Mouse (Mus musculus) heart, postnatal 36 days (tissue): ENCODE data around the gene Ncor2. TPM values are rescaled to one million over a fixed set of nuclear protein-coding genes. Genes with fewer than 3 reads are reported as not detected.

Source experiments
- DNase-seq, 2 experiments: peaks; one replicate each; pipeline ENCODE4 v3.0.0; 2021 to 2022
- intact Hi-C: fragments of 180-260 bp; cut with DNase I; formaldehyde crosslinking; loops from one replicate; pipeline ENCODE4 v1.15.1; 2025
- total RNA-seq, 2 experiments: library from RNA; stranded (reverse); gene quantifications; 2 replicates each; pipeline ENCODE4 v1.2.3; 2021

Ncor2 gene
- total RNA-seq, 2 experiments from 2014 or later: 70.5 to 74.8 TPM

DNA sequence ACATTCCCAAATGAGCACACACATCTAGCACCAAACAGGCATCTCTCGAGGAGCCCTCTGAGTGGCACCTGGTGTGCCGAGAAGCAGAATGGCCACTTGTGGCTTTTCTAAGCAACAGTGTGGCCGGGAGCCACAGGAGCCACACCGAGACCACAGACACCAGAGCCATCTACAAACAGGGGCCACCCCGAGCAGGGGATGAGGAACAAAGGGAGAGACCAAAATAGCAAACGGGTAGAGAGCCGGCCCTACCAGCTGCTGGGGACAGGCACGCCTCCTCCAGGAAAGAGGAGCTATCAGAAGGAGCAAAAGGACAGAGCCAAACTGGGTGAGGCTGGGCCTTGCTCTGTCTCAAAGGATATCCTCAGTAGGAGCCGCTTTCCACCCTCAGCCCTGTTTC lies 102.8 kb downstream of the Ncor2 start:
- DNase-seq: no peak
- intact Hi-C loops: no loop called here

DNA sequence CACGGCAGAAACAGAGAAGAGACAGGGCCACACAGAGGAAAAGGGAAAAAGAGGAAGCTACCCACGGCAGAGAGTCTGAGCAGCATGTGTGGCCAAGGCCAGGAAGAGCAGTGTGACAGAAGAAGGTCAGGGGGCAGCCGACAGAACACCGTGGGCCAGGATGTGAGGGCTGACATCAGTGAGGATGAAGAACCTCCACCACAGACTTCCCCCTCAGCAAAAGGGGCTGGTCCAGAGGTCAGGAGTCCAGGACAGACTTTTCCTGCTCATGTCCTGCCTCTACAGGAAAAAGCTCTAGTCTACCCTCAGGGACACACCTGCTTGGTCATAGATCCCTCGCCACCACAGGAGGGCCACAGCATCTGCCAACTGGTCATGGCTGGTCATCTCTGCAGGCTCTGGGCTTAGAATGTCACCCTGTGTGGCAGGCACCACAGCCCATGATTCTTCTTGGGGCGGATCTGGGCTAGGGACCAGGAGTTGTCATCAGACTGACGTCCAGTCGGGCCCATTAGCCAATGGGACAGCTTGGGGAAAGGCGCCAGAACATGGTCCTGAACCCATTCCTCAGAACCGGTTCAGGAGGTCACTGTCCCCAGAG lies 104.3 kb downstream of the Ncor2 start:
- peak in 1 of 2 experiments; percentile 51 for DNase-seq
- intact Hi-C loops: no loop called here

- intact Hi-C loops: loop anchor here (2.0 kb wide), 1 partner anchor 17 kb away; no protein-coding TSS in a partner anchor
- DNase-seq: no peak
Measured at GRCm38 (mm10) chr5:125073896-125074295, 105.1 kb downstream of the Ncor2 start.

GRCm38 (mm10) chr5:125073335-125073734 lies 105.7 kb downstream of the Ncor2 start:
- intact Hi-C loops: loop anchor here (2.0 kb wide), 1 partner anchor 17 kb away; no protein-coding TSS in a partner anchor
- no peak for DNase-seq

GRCm38 (mm10) chr5:125072425-125072824 lies 106.6 kb downstream of the Ncor2 start:
- intact Hi-C loops: loop anchor here (2.0 kb wide), 1 partner anchor 16 kb away; no protein-coding TSS in a partner anchor
- no peak for DNase-seq

DNA sequence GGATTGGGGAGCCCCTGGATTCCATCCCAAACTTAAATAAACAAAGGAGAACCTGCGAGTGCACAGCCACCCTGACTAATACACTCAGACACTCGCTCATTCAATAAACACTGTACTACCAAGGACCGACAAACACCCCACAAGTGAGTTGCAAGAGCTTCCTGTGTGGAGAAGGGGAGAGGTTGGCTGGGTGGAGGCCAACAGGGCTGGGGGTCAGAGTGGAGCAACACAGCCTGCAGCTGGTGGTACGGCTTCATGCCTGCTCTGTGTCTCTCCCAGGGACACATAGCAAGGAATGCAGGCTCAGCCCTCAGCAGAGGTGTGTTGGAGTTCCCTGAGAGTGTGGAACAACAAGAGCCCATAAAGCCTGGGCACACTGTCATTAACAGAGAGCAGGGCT lies 107.1 kb downstream of the Ncor2 start:
- no peak for DNase-seq
- intact Hi-C loops: loop anchor here (2.0 kb wide), 1 partner anchor 15 kb away; no protein-coding TSS in a partner anchor

DNA sequence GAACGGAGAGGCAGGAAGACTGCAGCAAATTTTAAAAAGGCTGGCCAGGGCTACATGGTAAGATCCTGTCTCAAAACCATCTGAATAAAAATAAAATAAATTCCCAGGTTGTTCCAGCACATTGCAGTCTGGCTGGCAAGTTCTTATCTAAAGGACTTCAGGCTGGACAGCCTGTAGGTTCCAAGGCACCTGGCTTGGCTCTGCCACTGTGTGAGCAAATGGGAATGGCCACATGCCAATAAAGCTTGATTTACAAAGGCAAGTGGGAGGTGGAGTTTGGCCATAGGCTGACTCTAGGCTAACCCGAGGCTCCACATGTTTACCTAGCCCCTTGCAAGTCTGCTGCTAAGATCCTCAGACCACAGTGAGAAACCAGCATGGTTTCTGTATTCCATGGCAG lies 108.6 kb downstream of the Ncor2 start:
- DNase-seq: peak in 1 of 2 experiments; percentile 47
- intact Hi-C loops: no loop called here

GRCm38 (mm10) chr5:125069916-125070315 lies 109.1 kb downstream of the Ncor2 start:
- DNase-seq: no peak
- intact Hi-C loops: no loop called here

- no peak for DNase-seq
- intact Hi-C loops: no loop called here
Measured at GRCm38 (mm10) chr5:125069426-125069825, 109.6 kb downstream of the Ncor2 start.

DNA sequence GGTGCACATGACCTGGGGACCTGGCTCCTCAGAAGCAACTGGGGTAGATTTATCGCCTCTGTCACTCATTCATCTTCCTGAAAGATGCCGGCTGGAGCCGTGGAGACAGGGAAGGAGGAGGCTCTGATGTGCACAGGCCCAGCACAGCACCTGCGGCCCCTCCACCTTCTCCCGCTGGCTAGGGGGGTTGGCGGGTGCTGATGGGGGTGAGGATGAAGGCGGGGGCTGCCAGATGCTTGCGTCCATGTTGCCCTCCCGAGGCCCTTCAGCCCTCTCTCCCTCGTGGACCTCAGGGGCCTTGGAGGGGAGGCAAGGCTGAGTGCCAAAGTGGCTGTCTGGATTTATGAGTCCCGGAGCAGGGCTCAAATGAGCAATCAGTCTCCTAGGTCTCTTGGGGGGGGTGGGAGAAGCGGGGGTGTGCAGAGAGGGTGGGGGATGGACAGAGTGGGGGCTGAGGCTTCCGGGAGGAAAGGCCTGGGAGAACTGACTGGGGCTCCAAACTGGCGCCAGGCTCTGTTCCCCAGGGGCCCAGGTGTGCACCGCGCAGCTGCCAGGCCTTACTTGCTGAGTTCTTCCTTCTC lies 110.6 kb downstream of the Ncor2 start:
- no peak for DNase-seq
- intact Hi-C loops: no loop called here

- intact Hi-C loops: no loop called here
- no peak for DNase-seq
Measured at GRCm38 (mm10) chr5:125067673-125068072, 111.3 kb downstream of the Ncor2 start.

DNA sequence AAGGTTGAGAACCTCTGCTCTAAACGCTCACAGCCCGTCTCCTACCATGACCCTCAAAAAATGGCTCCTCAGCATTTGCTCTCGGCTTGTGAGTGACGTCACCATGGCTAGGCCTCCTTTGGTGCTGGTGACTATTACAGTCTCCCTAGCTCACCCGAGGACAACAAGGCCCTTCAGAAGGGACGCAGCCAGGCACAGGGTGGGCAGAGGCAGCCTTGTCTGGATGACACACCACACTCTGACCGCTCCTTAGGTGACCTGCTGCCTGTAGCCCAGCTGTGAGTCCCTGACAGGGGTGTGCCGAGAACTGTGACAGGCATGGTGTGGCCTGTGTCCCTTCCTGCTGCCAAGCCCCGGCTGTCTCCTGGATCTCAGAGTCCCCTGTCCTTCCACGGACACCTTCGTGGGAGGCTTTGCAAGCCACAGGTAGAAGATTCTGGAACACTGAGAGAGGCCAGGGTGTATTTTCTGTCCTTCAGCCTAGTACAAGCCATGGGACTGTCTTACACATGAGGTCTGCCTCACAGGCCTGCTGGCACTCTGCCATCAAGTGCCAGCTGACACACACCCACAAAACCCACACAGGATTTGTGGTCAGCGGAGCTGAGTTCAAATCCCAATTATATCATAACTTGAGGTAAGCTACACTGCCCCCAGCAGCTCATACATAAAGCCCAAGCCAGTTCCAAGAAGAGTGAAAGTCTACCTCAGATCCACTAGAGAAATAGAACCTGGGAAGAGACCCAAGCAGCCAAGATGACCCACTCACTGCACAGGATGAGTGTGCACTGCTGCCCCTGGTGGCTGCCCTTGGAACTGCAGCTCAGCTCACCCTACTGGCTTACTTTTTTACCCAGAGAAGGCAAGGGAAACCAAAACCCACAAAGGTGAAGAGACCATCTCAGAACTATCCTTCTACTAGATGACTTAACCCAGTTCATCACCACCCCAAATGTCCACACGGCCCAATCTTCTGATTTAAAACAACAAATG lies 112.2 kb downstream of the Ncor2 start:
- DNase-seq: peak; percentile 84 to 91
- intact Hi-C loops: no loop called here

GRCm38 (mm10) chr5:125063015-125063414 lies 116.0 kb downstream of the Ncor2 start:
- intact Hi-C loops: no loop called here

GRCm38 (mm10) chr5:125058267-125058668 lies 120.8 kb downstream of the Ncor2 start:
- intact Hi-C loops: loop anchor here (2.0 to 5.0 kb wide), 3 partner anchors 17 to 214 kb away; no protein-coding TSS in a partner anchor

More at GRCm38 (mm10) chr5:125063015-125063414, 116.0 kb downstream of the Ncor2 start:
- no peak for DNase-seq

GRCm38 (mm10) chr5:125057555-125058266 lies 121.3 kb downstream of the Ncor2 start:
- intact Hi-C loops: loop anchor here (2.0 to 5.0 kb wide), 4 partner anchors 15 to 215 kb away; no protein-coding TSS in a partner anchor
- peak; percentile 55 to 70 for DNase-seq

More at GRCm38 (mm10) chr5:125058267-125058668, 120.8 kb downstream of the Ncor2 start:
- peak; percentile 72 to 81 for DNase-seq

DNA sequence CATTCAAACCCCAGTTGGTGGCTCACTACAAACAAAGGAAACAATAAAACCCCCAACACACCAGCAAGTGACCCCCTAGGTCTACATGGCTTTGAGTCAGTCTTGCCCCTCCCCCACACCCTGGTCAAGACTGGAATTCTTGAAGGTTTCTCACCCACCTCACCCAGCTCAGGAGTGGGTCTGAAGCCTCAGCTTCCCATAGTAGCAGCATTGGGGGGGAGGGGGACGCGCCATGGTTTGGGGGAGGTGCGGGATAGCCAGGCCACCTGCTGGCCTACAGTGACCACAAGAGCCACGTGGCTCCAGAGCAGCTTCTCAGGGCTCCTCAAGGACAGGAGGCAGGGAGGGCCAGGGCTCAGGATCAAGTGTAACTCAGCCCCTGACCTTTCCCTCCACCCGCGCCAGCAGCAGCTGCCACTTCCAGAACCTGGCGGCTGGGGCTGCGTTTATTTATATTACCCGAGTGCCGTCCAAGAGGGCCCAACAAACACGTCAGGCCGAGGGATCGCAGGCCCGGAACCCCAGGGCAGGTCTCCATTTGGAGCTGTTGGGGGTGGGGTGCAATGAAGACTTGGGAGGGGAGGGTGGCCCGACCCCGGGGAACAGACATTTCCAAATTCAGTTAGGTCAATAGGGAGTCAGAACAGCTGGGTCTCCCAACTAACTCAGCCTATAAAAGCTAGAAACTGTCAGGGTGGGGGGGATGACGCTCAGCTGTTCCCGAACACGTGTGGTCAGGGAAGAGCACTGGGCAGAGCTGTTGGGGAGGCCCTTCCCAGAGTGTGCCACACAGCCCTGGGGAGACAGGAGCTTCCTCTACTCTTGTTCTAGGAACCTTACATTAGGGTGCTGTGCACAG lies 122.1 kb downstream of the Ncor2 start:
- peak; percentile 65 to 68 for DNase-seq
- intact Hi-C loops: loop anchor here (2.0 to 5.0 kb wide), 2 partner anchors 16 to 215 kb away; no protein-coding TSS in a partner anchor

DNA sequence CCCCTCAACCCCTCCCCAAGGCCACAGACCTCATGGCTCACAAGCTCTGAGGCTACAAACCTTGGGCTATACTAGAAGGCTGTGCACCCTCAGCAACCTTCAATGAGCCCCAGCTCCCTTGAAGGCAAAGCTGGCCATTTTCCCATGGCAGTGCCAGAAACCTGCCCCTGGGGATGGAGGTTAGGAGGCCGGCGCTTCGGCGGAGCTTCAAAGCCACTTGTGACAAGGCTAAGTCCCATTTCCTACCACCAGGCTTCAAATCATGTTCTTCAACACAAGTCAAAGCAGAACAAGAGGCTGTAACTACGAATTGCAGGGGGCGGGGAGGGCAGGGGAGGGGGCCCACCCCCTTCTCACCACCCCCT lies 122.7 kb downstream of the Ncor2 start:
- no peak for DNase-seq
- intact Hi-C loops: loop anchor here (2.0 to 5.0 kb wide), 2 partner anchors 16 to 216 kb away; no protein-coding TSS in a partner anchor

DNA sequence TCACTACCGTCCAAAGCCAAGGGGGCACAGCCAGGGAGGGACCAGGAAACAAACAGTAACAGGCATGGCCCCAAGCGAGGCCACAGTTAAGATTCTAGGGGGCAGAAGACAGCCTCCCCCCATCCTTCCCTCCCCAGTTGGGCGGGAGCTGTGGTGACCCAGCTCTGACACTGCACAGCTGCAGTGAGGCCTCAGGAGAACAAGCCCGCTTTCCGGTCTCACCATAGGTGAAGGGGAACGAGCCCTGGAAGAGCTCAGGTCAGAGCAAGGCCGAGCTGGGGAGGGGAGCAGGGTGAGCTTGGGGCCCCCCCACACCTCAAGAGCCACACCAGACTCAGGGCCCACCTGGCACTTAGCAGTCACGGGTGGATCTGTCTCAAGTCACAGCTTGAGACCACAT lies 123.1 kb downstream of the Ncor2 start:
- no peak for DNase-seq
- intact Hi-C loops: loop anchor here (2.0 to 5.0 kb wide), 2 partner anchors 17 to 216 kb away; no protein-coding TSS in a partner anchor

- intact Hi-C loops: no loop called here
- DNase-seq: no peak
Measured at GRCm38 (mm10) chr5:125053661-125054060, 125.4 kb downstream of the Ncor2 start.
